Mouse (Mus musculus): Measurements from ENCODE around the gene Ccdc142.

DNA sequence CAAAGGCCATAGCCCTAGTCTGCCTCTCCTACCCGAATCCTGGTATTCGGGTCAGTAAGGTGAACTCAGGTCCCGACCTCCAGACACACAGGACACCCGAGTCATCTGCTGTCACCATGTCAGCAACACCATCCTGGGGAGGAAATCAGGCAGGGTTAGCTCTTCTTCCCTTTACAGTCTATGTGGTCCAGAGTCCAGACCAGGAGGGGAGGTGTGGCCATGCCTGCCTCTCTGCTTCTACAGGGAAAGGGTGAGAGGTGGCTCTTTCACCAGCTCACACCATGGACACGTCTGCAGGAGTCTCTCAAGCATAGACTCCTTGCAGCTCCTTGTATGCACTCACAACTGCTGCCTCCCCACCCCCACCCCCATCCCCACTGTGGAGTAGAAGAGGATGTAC is 52.1 kb downstream of the Ccdc142 start:
- TF ChIP-seq GATA1 (IDR thresholded peaks at IDR 0.05; ENCODE audit: borderline replicate concordance, low read length): no peak
- no peak for TF ChIP-seq FLI1 (IDR thresholded peaks at IDR 0.05; ENCODE audit: low read length)

Measured in megakaryocyte, embryonic 14.5 days (primary cell).